Mouse (Mus musculus) thymus, adult 2 months (tissue): ENCODE measurements around the gene Cd79b.

ENCODE experiments used
- CTCF ChIP-seq: fragments of 200-500 bp; IDR thresholded peaks from 2 replicates; pipeline ENCODE4 v1.5.1; 2012; ENCODE audit warnings: mild to moderate bottlenecking, control low read depth, low read length, moderate library complexity, borderline replicate concordance; ENCODE audit not compliant: control insufficient read depth, poor library complexity, insufficient read depth; ENCODE audit errors: extremely low read depth
- POLR2A ChIP-seq: fragments of 200-500 bp; IDR thresholded peaks from 2 replicates; pipeline ENCODE4 v1.6.1; 2012; ENCODE audit warnings: mild to moderate bottlenecking, low read length, control low read depth, moderate library complexity; ENCODE audit not compliant: control insufficient read depth, poor library complexity, insufficient read depth; ENCODE audit errors: extremely low read depth

DNA sequence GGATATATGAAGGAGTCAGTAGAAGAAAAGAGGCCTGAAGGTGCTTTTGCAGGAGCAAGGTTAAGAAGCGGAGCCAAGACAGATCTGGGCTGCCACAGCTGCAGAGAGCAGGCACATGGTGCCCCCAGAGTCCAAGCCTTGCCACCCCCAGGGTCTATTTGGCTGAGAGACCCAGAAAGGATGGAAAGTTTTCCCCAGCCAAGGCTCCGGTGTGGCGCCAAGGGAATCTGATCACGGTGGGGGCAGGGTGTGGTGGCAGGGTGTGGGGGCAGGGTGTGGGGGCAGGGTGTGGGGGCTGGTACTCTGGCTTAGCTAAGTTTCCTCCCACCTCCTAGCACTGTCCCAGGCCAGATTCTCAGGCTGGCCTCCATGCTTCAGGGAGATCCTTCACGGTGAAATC lies 14.0 kb upstream of the Cd79b start:
- TF ChIP-seq POLR2A (no peak), CTCF (no peak)
